Mouse (Mus musculus) kidney, embryonic 14.5 days (tissue): Measurements from ENCODE around the gene Dguok. TPM values are rescaled to one million over a fixed set of nuclear protein-coding genes. Genes with fewer than 3 reads are reported as not detected.
A peak's percentile ranks its signal among the peaks of the same experiment; 100 is the strongest.

Source experiments
- ATAC-seq: fragments of 200-750 bp; cut with Nextera tagmentation; 2 replicates; pipeline ENCODE4 v1.8.0; 2017; ENCODE audit warnings: moderate number of reproducible peaks, mild to moderate bottlenecking, moderate TSS enrichment, moderate library complexity; ENCODE audit not compliant: low FRiP score, low TSS enrichment
- H3K27ac ChIP-seq: fragments of 300-500 bp; sonication (generic); 2 replicates; pipeline ENCODE4 v1.5.1; 2014; ENCODE audit warnings: low read depth, mild to moderate bottlenecking, low read length, moderate library complexity, mixed read lengths
- H3K27me3 ChIP-seq: fragments of 300-500 bp; sonication (generic); 2 replicates; pipeline ENCODE4 v1.6.1; 2014; ENCODE audit warnings: mild to moderate bottlenecking, low read length; ENCODE audit not compliant: control insufficient read depth, insufficient read depth
- H3K36me3 ChIP-seq: fragments of 300-500 bp; sonication (generic); 2 replicates; pipeline ENCODE4 v1.6.1; 2014; ENCODE audit warnings: low read length, mixed read lengths; ENCODE audit not compliant: control insufficient read depth, insufficient read depth
- H3K4me1 ChIP-seq: fragments of 300-500 bp; sonication (generic); 2 replicates; pipeline ENCODE4 v1.6.1; 2014; ENCODE audit warnings: low read length, mixed read lengths; ENCODE audit not compliant: control insufficient read depth, insufficient read depth
- H3K4me2 ChIP-seq: fragments of 300-500 bp; sonication (generic); replicated peaks from 2 replicates; pipeline ENCODE4 v1.6.1; 2014; ENCODE audit warnings: low read depth, mild to moderate bottlenecking, low read length
- H3K4me3 ChIP-seq: fragments of 300-500 bp; sonication (generic); 2 replicates; pipeline ENCODE4 v1.5.1; 2014; ENCODE audit warnings: mild to moderate bottlenecking, low read length
- H3K9ac ChIP-seq: fragments of 300-500 bp; sonication (generic); 2 replicates; pipeline ENCODE4 v1.6.1; 2014; ENCODE audit warnings: low read depth, mild to moderate bottlenecking, low read length, moderate library complexity
- H3K9me3 ChIP-seq: fragments of 300-500 bp; sonication (generic); 2 replicates; pipeline ENCODE4 v1.6.1; 2016; ENCODE audit warnings: low read length; ENCODE audit not compliant: control insufficient read depth
- WGBS: fragments of 180-500 bp; shearing (Covaris S2); extraction: QIAGEN DNeasy Blood & Tissue Kit; methylation state at CpG from one replicate; pipeline ENCODE4 v1.1.7; 2014; 5-methylcytosine and 5-hydroxymethylcytosine counted together
- polyA plus RNA-seq: library from polyadenylated mRNA; unstranded; fragments of >200 nt; fragmentation: Nextera tagmentation; extraction: Ambion mirVana; gene quantifications from 2 replicates; pipeline ENCODE4 v1.2.1, GENCODE M21; 2014

The Dguok gene
- polyA plus RNA-seq, 1 experiment from 2014 or later: 78.2 TPM

- Histone ChIP-seq H3K4me3 (no peak overlapping the region), H3K27ac (no peak overlapping the region), H3K36me3 (no peaks in the 10 kb centered on the region), H3K27me3 (no peaks in the 10 kb centered on the region), H3K9me3 (no peaks in the 10 kb centered on the region), H3K4me1 (no peaks in the 10 kb centered on the region), H3K9ac (no peak overlapping the region), H3K4me2 (no peak overlapping the region)
- WGBS: 63% methylated on average over 2 of the region's 2 CpGs
- no peak for ATAC-seq
Measured at GRCm38 (mm10) chr6:83532608-83533007, 25.8 kb upstream of the Dguok start.

- Histone ChIP-seq H3K9ac (no peak overlapping the region), H3K27ac (no peak overlapping the region), H3K4me2 (no peak overlapping the region), H3K4me1 (no peaks in the 10 kb centered on the region), H3K36me3 (no peaks in the 10 kb centered on the region), H3K27me3 (no peaks in the 10 kb centered on the region), H3K9me3 (no peaks in the 10 kb centered on the region), H3K4me3 (no peak overlapping the region)
- 54% methylated on average over 6 of the region's 6 CpGs for WGBS
- no peak for ATAC-seq
Measured at GRCm38 (mm10) chr6:83523194-83523593, 16.4 kb upstream of the Dguok start.

- no peaks in the 10 kb centered on the region for H3K27me3 ChIP-seq
- H3K9ac ChIP-seq: no peak overlapping the region
- no peak overlapping the region for H3K4me3 ChIP-seq
- H3K9me3 ChIP-seq: no peaks in the 10 kb centered on the region
- no peak overlapping the region for H3K4me2 ChIP-seq
- H3K4me1 ChIP-seq: no peaks in the 10 kb centered on the region
- WGBS: 72% methylated on average over 6 of the region's 6 CpGs
- ATAC-seq: no peak
- no peak overlapping the region for H3K27ac ChIP-seq
- no peaks in the 10 kb centered on the region for H3K36me3 ChIP-seq
Measured at GRCm38 (mm10) chr6:83521784-83522183, 15.0 kb upstream of the Dguok start.

GRCm38 (mm10) chr6:83518637-83519036 lies 11.9 kb upstream of the Dguok start:
- H3K9me3 ChIP-seq: no peaks in the 10 kb centered on the region
- H3K27me3 ChIP-seq: no peaks in the 10 kb centered on the region
- H3K9ac ChIP-seq: no peak overlapping the region
- no peak overlapping the region for H3K4me3 ChIP-seq
- ATAC-seq: no peak
- H3K4me1 ChIP-seq: no peaks in the 10 kb centered on the region
- no peaks in the 10 kb centered on the region for H3K36me3 ChIP-seq
- H3K4me2 ChIP-seq: no peak overlapping the region
- 86% methylated on average over 3 of the region's 3 CpGs for WGBS
- H3K27ac ChIP-seq: no peak overlapping the region

GRCm38 (mm10) chr6:83515172-83515571 lies 8.4 kb upstream of the Dguok start:
- no peak overlapping the region for H3K9ac ChIP-seq
- no peak overlapping the region for H3K4me3 ChIP-seq
- H3K27me3 ChIP-seq: no peaks in the 10 kb centered on the region
- H3K9me3 ChIP-seq: no peaks in the 10 kb centered on the region
- no peaks in the 10 kb centered on the region for H3K36me3 ChIP-seq
- H3K27ac ChIP-seq: no peak overlapping the region
- ATAC-seq: no peak
- no peak overlapping the region for H3K4me2 ChIP-seq
- 76% methylated on average over 3 of the region's 3 CpGs for WGBS
- H3K4me1 ChIP-seq: no peaks in the 10 kb centered on the region

- Histone ChIP-seq H3K4me1 (no peaks in the 10 kb centered on the region), H3K9ac (no peak overlapping the region), H3K4me2 (no peak overlapping the region), H3K4me3 (no peak overlapping the region), H3K27ac (no peak overlapping the region), H3K36me3 (no peaks in the 10 kb centered on the region), H3K27me3 (no peaks in the 10 kb centered on the region), H3K9me3 (no peaks in the 10 kb centered on the region)
- no peak for ATAC-seq
- 25% methylated on average over 1 of the region's 1 CpGs for WGBS
Measured at GRCm38 (mm10) chr6:83512495-83512894, 5.7 kb upstream of the Dguok start.

- no peak overlapping the region for H3K4me2 ChIP-seq
- no peaks in the 10 kb centered on the region for H3K36me3 ChIP-seq
- no peak overlapping the region for H3K9ac ChIP-seq
- no peak for ATAC-seq
- H3K4me1 ChIP-seq: peaks cover 6% of the 10 kb centered on the region; the same call in 1 of the 2 replicates
- H3K9me3 ChIP-seq: no peaks in the 10 kb centered on the region
- H3K27ac ChIP-seq: no peak overlapping the region
- no peak overlapping the region for H3K4me3 ChIP-seq
- WGBS: 66% methylated on average over 2 of the region's 2 CpGs
- no peaks in the 10 kb centered on the region for H3K27me3 ChIP-seq
Measured at GRCm38 (mm10) chr6:83510210-83510609, 3.4 kb upstream of the Dguok start.

GRCm38 (mm10) chr6:83509442-83509841 lies 2.7 kb upstream of the Dguok start:
- ATAC-seq: no peak
- Histone ChIP-seq H3K27ac (no peak overlapping the region), H3K36me3 (no peaks in the 10 kb centered on the region), H3K9ac (no peak overlapping the region), H3K4me3 (no peak overlapping the region), H3K9me3 (no peaks in the 10 kb centered on the region), H3K4me1 (peaks cover 6% of the 10 kb centered on the region; the same call in 1 of the 2 replicates), H3K4me2 (no peak overlapping the region), H3K27me3 (no peaks in the 10 kb centered on the region)
- 53% methylated on average over 8 of the region's 8 CpGs for whole genome bisulfite sequencing

- H3K27ac ChIP-seq: peak overlapping the region; percentile 94; the same call in 1 of the 2 replicates
- WGBS: 26% methylated on average over 6 of the region's 6 CpGs
- no peaks in the 10 kb centered on the region for H3K9me3 ChIP-seq
- no peaks in the 10 kb centered on the region for H3K36me3 ChIP-seq
- H3K4me3 ChIP-seq: peak overlapping the region; percentile 81
- ATAC-seq: no peak; the same call in 1 of the 2 replicates
- H3K9ac ChIP-seq: peak overlapping the region; percentile 87; the same call in 1 of the 2 replicates
- no peaks in the 10 kb centered on the region for H3K27me3 ChIP-seq
- H3K4me1 ChIP-seq: peaks cover 6% of the 10 kb centered on the region; the same call in 1 of the 2 replicates
- H3K4me2 ChIP-seq: peak overlapping the region; percentile 72
Measured at GRCm38 (mm10) chr6:83507168-83507546, 388 bp upstream of the Dguok start.
